Mouse (Mus musculus): ENCODE data around the gene Smtn.

Smtn gene

GRCm38 (mm10) chr11:3540451-3541085, at the start of gene Smtn:
Gene Smtn, minus strand, starts transcription at chr11:3540612.
- DNase-seq (ENCODE audit: extremely low read depth, low read depth): no peak

- no peak for DNase-seq (ENCODE audit: extremely low read depth, low read depth)
These were observed 47.7 kb upstream of the Smtn start for GRCm38 (mm10) chr11:3588036-3588672.

- DNase-seq (ENCODE audit: extremely low read depth, low read depth): no peak
These were observed 46.9 kb upstream of the Smtn start for GRCm38 (mm10) chr11:3587350-3587749.

GRCm38 (mm10) chr11:3585983-3586618, 45.7 kb upstream of the Smtn start:
- DNase-seq (ENCODE audit: extremely low read depth, low read depth): no peak

GRCm38 (mm10) chr11:3583127-3583526, 42.7 kb upstream of the Smtn start:
- no peak for DNase-seq (ENCODE audit: extremely low read depth, low read depth)

GRCm38 (mm10) chr11:3581908-3582307, 41.5 kb upstream of the Smtn start:
- DNase-seq (ENCODE audit: extremely low read depth, low read depth): no peak

- DNase-seq (ENCODE audit: extremely low read depth, low read depth): no peak
These were observed 40.1 kb upstream of the Smtn start for GRCm38 (mm10) chr11:3580306-3581084.

- no peak for DNase-seq (ENCODE audit: extremely low read depth, low read depth)
These were observed 37.8 kb upstream of the Smtn start for GRCm38 (mm10) chr11:3578050-3578725.

- no peak for DNase-seq (ENCODE audit: extremely low read depth, low read depth)
These were observed 34.8 kb upstream of the Smtn start for GRCm38 (mm10) chr11:3575238-3575637.

GRCm38 (mm10) chr11:3573092-3573491, 32.7 kb upstream of the Smtn start:
- DNase-seq (ENCODE audit: extremely low read depth, low read depth): no peak

- no peak for DNase-seq (ENCODE audit: extremely low read depth, low read depth)
These were observed 31.8 kb upstream of the Smtn start for GRCm38 (mm10) chr11:3572181-3572580.

GRCm38 (mm10) chr11:3570321-3570720, 29.9 kb upstream of the Smtn start:
- DNase-seq (ENCODE audit: extremely low read depth, low read depth): no peak

- no peak for DNase-seq (ENCODE audit: extremely low read depth, low read depth)
These were observed 27.5 kb upstream of the Smtn start for GRCm38 (mm10) chr11:3567896-3568295.

GRCm38 (mm10) chr11:3566018-3566417, 25.6 kb upstream of the Smtn start:
- DNase-seq (ENCODE audit: extremely low read depth, low read depth): no peak

GRCm38 (mm10) chr11:3564451-3564850, 24.0 kb upstream of the Smtn start:
- DNase-seq (ENCODE audit: extremely low read depth, low read depth): no peak

GRCm38 (mm10) chr11:3563853-3564252, 23.4 kb upstream of the Smtn start:
- DNase-seq (ENCODE audit: extremely low read depth, low read depth): no peak

- no peak for DNase-seq (ENCODE audit: extremely low read depth, low read depth)
These were observed 19.8 kb upstream of the Smtn start for GRCm38 (mm10) chr11:3560202-3560601.

- DNase-seq (ENCODE audit: extremely low read depth, low read depth): no peak
These were observed 17.4 kb upstream of the Smtn start for GRCm38 (mm10) chr11:3557852-3558251.

- DNase-seq (ENCODE audit: extremely low read depth, low read depth): no peak
These were observed 14.6 kb upstream of the Smtn start for GRCm38 (mm10) chr11:3554976-3555375.

- no peak for DNase-seq (ENCODE audit: extremely low read depth, low read depth)
These were observed 9.4 kb upstream of the Smtn start for GRCm38 (mm10) chr11:3549791-3550190.

GRCm38 (mm10) chr11:3548564-3549295, 8.3 kb upstream of the Smtn start:
- DNase-seq (ENCODE audit: extremely low read depth, low read depth): no peak
